Mouse (Mus musculus) erythroblast, adult 5-6 weeks (primary cell): ENCODE measurements around the gene Vmn1r172. TPM values are rescaled to one million over a fixed set of nuclear protein-coding genes. Genes with fewer than 3 reads are reported as not detected.
"Not testable (repeated sequence)": the region's sequence is repeated elsewhere in the genome, so short reads cannot be mapped to it uniquely, and the experiment has no call there.

Experiments
- ATAC-seq: replicated peaks from 2 replicates; pipeline ENCODE4 v1.8.0; 2016; ENCODE audit warnings: moderate number of reproducible peaks, mild to moderate bottlenecking, moderate TSS enrichment, inconsistent platforms; ENCODE audit not compliant: poor library complexity, low FRiP score, severe bottlenecking
- total RNA-seq, 2 experiments: library from RNA; stranded (forward) in 1 of 2; stranded (reverse) in 1 of 2; fragments of 150-400 nt in 1 of 2; fragments of 200-764, 138-1000 nt in 1 of 2; gene quantifications; 2 replicates each; pipeline versions ENCODE4 v1.2.3 to v1.2.4; 2015 to 2017; ENCODE audit warnings: low replicate concordance in 2 of 2

Gene Vmn1r172
- total RNA-seq (2015; ENCODE audit: low replicate concordance): not detected in 2 replicates
- total RNA-seq (2017; ENCODE audit: low replicate concordance): not detected in 2 replicates

DNA sequence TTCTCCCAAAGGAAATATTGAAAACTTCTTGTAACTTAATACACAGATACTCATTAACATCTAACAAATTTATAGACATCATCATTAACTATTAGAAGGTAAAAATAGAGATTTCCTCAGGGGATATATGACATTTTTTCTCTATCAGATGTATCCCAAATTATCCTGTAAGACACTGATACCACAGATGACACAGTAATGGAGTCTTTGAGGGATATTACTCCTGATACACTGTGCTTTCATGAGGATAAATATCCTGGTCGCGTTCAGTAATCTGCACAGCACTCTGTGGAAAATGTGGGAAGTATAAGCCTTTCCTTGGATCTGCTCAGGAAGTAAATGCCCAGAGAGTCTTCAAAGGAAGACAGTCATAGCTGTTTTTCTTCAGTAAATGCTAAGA is at the start of gene Vmn1r172:
TSS of gene Vmn1r172 (plus strand) at position 301 of the 400 bp plus-strand sequence.
- no peak for ATAC-seq

DNA sequence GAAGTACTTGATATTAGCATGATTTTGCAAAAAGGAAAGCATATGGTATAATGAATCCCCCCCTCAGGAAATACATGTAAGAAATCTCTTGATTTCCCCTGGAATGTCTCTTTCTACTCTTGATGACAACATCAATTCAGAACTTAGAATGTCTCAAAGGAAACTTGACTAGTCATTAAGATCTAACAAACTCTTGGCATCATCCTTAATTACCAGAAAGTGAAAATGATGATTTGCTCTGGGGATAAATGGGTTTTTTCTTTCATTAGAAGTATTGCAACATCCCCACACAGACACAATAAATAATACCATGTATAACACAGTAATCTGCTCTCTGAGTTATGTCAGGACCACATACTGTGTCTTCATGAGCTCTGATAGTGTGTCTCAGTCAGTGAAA is 27.7 kb upstream of the Vmn1r172 start, which contains the start of gene Vmn1r171:
TSS of gene Vmn1r171 (plus strand) at position 301 of the 400 bp plus-strand sequence.
- no peak for ATAC-seq

DNA sequence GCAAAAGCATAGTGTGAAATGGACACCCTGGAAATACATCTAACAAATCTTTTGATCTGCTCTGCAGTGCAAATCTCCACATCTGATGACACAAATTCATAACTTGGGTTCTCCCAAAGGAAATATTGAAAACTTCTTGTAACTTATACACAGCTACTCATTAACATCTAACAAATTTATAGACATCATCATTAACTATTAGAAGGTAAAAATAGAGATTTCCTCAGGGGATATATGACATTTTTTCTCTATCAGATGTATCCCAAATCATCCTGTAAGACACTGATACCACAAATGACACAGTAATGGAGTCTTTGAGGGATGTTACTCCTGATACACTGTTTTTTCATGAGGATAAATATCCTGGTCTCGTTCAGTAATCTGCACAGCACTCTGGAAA is 42.3 kb downstream of the Vmn1r172 start, which contains the start of gene Vmn1r173:
TSS of gene Vmn1r173 (plus strand) at position 301 of the 400 bp plus-strand sequence.
- ATAC-seq: not testable (repeated sequence)

Other genes with a start within 250 kb of the Vmn1r172 start
- gene Vmn1r167, start 151.1 kb upstream of the Vmn1r172 start, total RNA-seq (2015; ENCODE audit: low replicate concordance): not detected in 2 replicates
- gene Vmn1r167, start 151.1 kb upstream of the Vmn1r172 start, total RNA-seq (2017; ENCODE audit: low replicate concordance): not detected in 2 replicates
- gene Vmn1r168, start 118.6 kb upstream of the Vmn1r172 start, total RNA-seq (2015; ENCODE audit: low replicate concordance): not detected in 2 replicates
- 0.14 TPM in 1 of 2 replicates, not detected in the other for gene Vmn1r168, start 118.6 kb upstream of the Vmn1r172 start, total RNA-seq (2017; ENCODE audit: low replicate concordance)
- gene Vmn1r169, start 82.8 kb upstream of the Vmn1r172 start, total RNA-seq (2015; ENCODE audit: low replicate concordance): not detected in 2 replicates
- gene Vmn1r169, start 82.8 kb upstream of the Vmn1r172 start, total RNA-seq (2017; ENCODE audit: low replicate concordance): not detected in 2 replicates
- not detected in 2 replicates for gene Vmn1r170, start 52.1 kb upstream of the Vmn1r172 start, total RNA-seq (2015; ENCODE audit: low replicate concordance)
- gene Vmn1r170, start 52.1 kb upstream of the Vmn1r172 start, total RNA-seq (2017; ENCODE audit: low replicate concordance): not detected in 2 replicates
- gene Vmn1r171, start 27.6 kb upstream of the Vmn1r172 start, total RNA-seq (2015; ENCODE audit: low replicate concordance): not detected in 2 replicates
- not detected in 2 replicates for gene Vmn1r171, start 27.6 kb upstream of the Vmn1r172 start, total RNA-seq (2017; ENCODE audit: low replicate concordance)
- gene Vmn1r173, start 42.4 kb downstream of the Vmn1r172 start, total RNA-seq (2015; ENCODE audit: low replicate concordance): not detected in 2 replicates
- gene Vmn1r173, start 42.4 kb downstream of the Vmn1r172 start, total RNA-seq (2017; ENCODE audit: low replicate concordance): 0.09 TPM in 1 of 2 replicates, not detected in the other
- not detected in 2 replicates for gene Vmn1r174, start 94.0 kb downstream of the Vmn1r172 start, total RNA-seq (2015; ENCODE audit: low replicate concordance)
- 0.14 TPM in 1 of 2 replicates, not detected in the other for gene Vmn1r174, start 94.0 kb downstream of the Vmn1r172 start, total RNA-seq (2017; ENCODE audit: low replicate concordance)
- not detected in 2 replicates for gene Vmn1r175, start 152.3 kb downstream of the Vmn1r172 start, total RNA-seq (2015; ENCODE audit: low replicate concordance)
- gene Vmn1r175, start 152.3 kb downstream of the Vmn1r172 start, total RNA-seq (2017; ENCODE audit: low replicate concordance): not detected in 2 replicates
- not detected in 2 replicates for gene Vmn1r176, start 179.1 kb downstream of the Vmn1r172 start, total RNA-seq (2015; ENCODE audit: low replicate concordance)
- gene Vmn1r176, start 179.1 kb downstream of the Vmn1r172 start, total RNA-seq (2017; ENCODE audit: low replicate concordance): not detected in 2 replicates
- not detected in 2 replicates for gene Vmn1r177, start 208.1 kb downstream of the Vmn1r172 start, total RNA-seq (2015; ENCODE audit: low replicate concordance)
- gene Vmn1r177, start 208.1 kb downstream of the Vmn1r172 start, total RNA-seq (2017; ENCODE audit: low replicate concordance): not detected in 2 replicates
- not detected in 2 replicates for gene Vmn1r178, start 233.7 kb downstream of the Vmn1r172 start, total RNA-seq (2015; ENCODE audit: low replicate concordance)
- not detected in 2 replicates for gene Vmn1r178, start 233.7 kb downstream of the Vmn1r172 start, total RNA-seq (2017; ENCODE audit: low replicate concordance)